Mouse (Mus musculus): ENCODE measurements around the gene Pip5k1a.
"Not testable (repeated sequence)": the region's sequence is repeated elsewhere in the genome, so short reads cannot be mapped to it uniquely, and the experiment has no call there.

Gene Pip5k1a

GRCm38 (mm10) chr3:95110911-95111726 is 4.4 kb upstream of the Pip5k1a start, which contains the start of gene Vps72:
Vps72 (plus strand) TSS chr3:95111022.
- peak; percentile 87 to 89 for DNase-seq

GRCm38 (mm10) chr3:95107898-95108297 is 1.2 kb upstream of the Pip5k1a start:
- no peak for DNase-seq

- DNase-seq = not testable (repeated sequence)
These were observed 578 bp upstream of the Pip5k1a start for GRCm38 (mm10) chr3:95107308-95107707.

GRCm38 (mm10) chr3:95105586-95106337 is 968 bp downstream of the Pip5k1a start:
- DNase-seq = no peak

- no peak for DNase-seq
These were observed 1.6 kb downstream of the Pip5k1a start for GRCm38 (mm10) chr3:95105121-95105520.

GRCm38 (mm10) chr3:95100854-95101253 is 5.9 kb downstream of the Pip5k1a start:
- DNase-seq = no peak

GRCm38 (mm10) chr3:95088071-95088470 is 18.7 kb downstream of the Pip5k1a start:
- no peak for DNase-seq

GRCm38 (mm10) chr3:95071606-95072005 is 35.1 kb downstream of the Pip5k1a start:
- DNase-seq = peak in 1 of 2 experiments; percentile 7

GRCm38 (mm10) chr3:95066570-95066969 is 40.2 kb downstream of the Pip5k1a start:
- DNase-seq = no peak

GRCm38 (mm10) chr3:95066095-95066494 is 40.6 kb downstream of the Pip5k1a start:
- no peak for DNase-seq

GRCm38 (mm10) chr3:95065553-95065952 is 41.2 kb downstream of the Pip5k1a start:
- no peak for DNase-seq

- DNase-seq = no peak
These were observed 43.0 kb downstream of the Pip5k1a start for GRCm38 (mm10) chr3:95063741-95064140.

- no peak for DNase-seq
These were observed 48.7 kb downstream of the Pip5k1a start for GRCm38 (mm10) chr3:95058078-95058477.

GRCm38 (mm10) chr3:95056275-95056674 is 50.5 kb downstream of the Pip5k1a start:
- DNase-seq = no peak

- DNase-seq = no peak
These were observed 52.1 kb downstream of the Pip5k1a start for GRCm38 (mm10) chr3:95054481-95055260.

GRCm38 (mm10) chr3:95053701-95054100 is 53.0 kb downstream of the Pip5k1a start:
- DNase-seq = peak; percentile 56 to 63

GRCm38 (mm10) chr3:95052959-95053358 is 53.8 kb downstream of the Pip5k1a start:
- peak; percentile 71 to 78 for DNase-seq

GRCm38 (mm10) chr3:95047914-95048313 is 58.8 kb downstream of the Pip5k1a start:
- no peak for DNase-seq

GRCm38 (mm10) chr3:95046462-95047057 is 60.2 kb downstream of the Pip5k1a start:
- no peak for DNase-seq

GRCm38 (mm10) chr3:95043251-95043650 is 63.5 kb downstream of the Pip5k1a start:
- DNase-seq = no peak

- no peak for DNase-seq
These were observed 63.9 kb downstream of the Pip5k1a start for GRCm38 (mm10) chr3:95042838-95043229.

GRCm38 (mm10) chr3:95042166-95042837 is 64.4 kb downstream of the Pip5k1a start, which contains the start of gene Psmd4:
Psmd4 (minus strand) TSS chr3:95042614.
- peak; percentile 99 for DNase-seq

All from B cell, adult 2 months (primary cell).